Mouse (Mus musculus) intestine, postnatal 0 days (tissue): ENCODE measurements at regions not wholly inside any gene's neighbourhood (a gene's known extent, or its start where the extent isn't known, plus 50 kb on each side); places are given as distances from the start of the nearest gene placed in this dataset.
A peak's percentile ranks its signal among the peaks of the same experiment; 100 is the strongest.

Experiments used
- ATAC-seq: fragments of 200-750 bp; cut with Nextera tagmentation; 2 replicates; pipeline ENCODE4 v1.8.0; 2017; ENCODE audit warnings: mild to moderate bottlenecking, moderate TSS enrichment, moderate library complexity
- H3K27ac ChIP-seq: fragments of 300-500 bp; sonication (generic); 2 replicates; pipeline ENCODE4 v1.5.1; 2014; ENCODE audit warnings: mild to moderate bottlenecking, low read depth, low read length, moderate library complexity
- H3K27me3 ChIP-seq: fragments of 300-500 bp; sonication (generic); replicated peaks from 2 replicates; pipeline ENCODE4 v1.6.1; 2014; ENCODE audit warnings: low read length, mixed read lengths; ENCODE audit not compliant: control insufficient read depth, insufficient read depth
- H3K36me3 ChIP-seq: fragments of 300-500 bp; sonication (generic); 2 replicates; pipeline ENCODE4 v1.6.1; 2014; ENCODE audit warnings: mild to moderate bottlenecking, moderate library complexity; ENCODE audit not compliant: control insufficient read depth, insufficient read depth
- H3K4me1 ChIP-seq: fragments of 300-500 bp; sonication (generic); replicated peaks from 2 replicates; pipeline ENCODE4 v1.6.1; 2014; ENCODE audit warnings: antibody characterized with exemption, low read length, mixed read lengths; ENCODE audit not compliant: control insufficient read depth, insufficient read depth
- H3K4me2 ChIP-seq: fragments of 300-500 bp; sonication (generic); replicated peaks from 2 replicates; pipeline ENCODE4 v1.6.1; 2014; ENCODE audit warnings: low read depth, mild to moderate bottlenecking, moderate library complexity
- H3K4me3 ChIP-seq: fragments of 300-500 bp; sonication (generic); 2 replicates; pipeline ENCODE4 v1.5.1; 2014; ENCODE audit warnings: low read depth, low read length
- H3K9ac ChIP-seq: fragments of 300-500 bp; sonication (generic); 2 replicates; pipeline ENCODE4 v1.6.1; 2014; ENCODE audit warnings: mild to moderate bottlenecking, low read depth, low read length
- H3K9me3 ChIP-seq: fragments of 300-500 bp; sonication (generic); 2 replicates; pipeline ENCODE4 v1.6.1; 2016; ENCODE audit warnings: mixed run types; ENCODE audit not compliant: control insufficient read depth
- CTCF ChIP-seq: sonication (generic); IDR thresholded peaks from 2 replicates; pipeline ENCODE4 v1.5.1; 2016; ENCODE audit warnings: low read depth, mild to moderate bottlenecking, control low read depth, antibody characterized with exemption, moderate library complexity
- WGBS: fragments of 180-500 bp; shearing (Covaris S2); extraction: QIAGEN DNeasy Blood & Tissue Kit; methylation state at CpG from one replicate; pipeline ENCODE4 v1.1.7; 2014; 5-methylcytosine and 5-hydroxymethylcytosine counted together

GRCm38 (mm10) chr1:110400051-110400450 is 417.8 kb downstream of the Cdh7 start:
- no peak overlapping the region for H3K4me3 ChIP-seq
- H3K4me2 ChIP-seq, result no peak overlapping the region
- H3K36me3 ChIP-seq, result no peaks in the 10 kb centered on the region
- WGBS, result 64% methylated on average over 2 of the region's 2 CpGs
- no peak overlapping the region for H3K27ac ChIP-seq
- no peak for ATAC-seq
- H3K9me3 ChIP-seq, result no peaks in the 10 kb centered on the region
- no peak for TF ChIP-seq CTCF
- H3K9ac ChIP-seq, result no peak overlapping the region
- H3K4me1 ChIP-seq, result no peaks in the 10 kb centered on the region
- no peaks in the 10 kb centered on the region for H3K27me3 ChIP-seq

- TF ChIP-seq CTCF, result no peak
- WGBS, result 82% methylated on average over 3 of the region's 3 CpGs
- no peaks in the 10 kb centered on the region for H3K27me3 ChIP-seq
Observed at GRCm38 (mm10) chr1:110447742-110448312, 465.6 kb downstream of the Cdh7 start.

GRCm38 (mm10) chr1:110483476-110483875 is 493.9 kb downstream of the Cdh19 start:
- TF ChIP-seq CTCF, result no peak
- no peak overlapping the region for H3K9ac ChIP-seq
- ATAC-seq, result no peak
- H3K4me3 ChIP-seq, result no peak overlapping the region
- no peak overlapping the region for H3K4me2 ChIP-seq
- H3K4me1 ChIP-seq, result no peaks in the 10 kb centered on the region
- no peak overlapping the region for H3K27ac ChIP-seq
- no peaks in the 10 kb centered on the region for H3K36me3 ChIP-seq
- no peaks in the 10 kb centered on the region for H3K9me3 ChIP-seq
- H3K27me3 ChIP-seq, result no peaks in the 10 kb centered on the region

More at GRCm38 (mm10) chr1:110447742-110448312, 465.6 kb downstream of the Cdh7 start:
- no peaks in the 10 kb centered on the region for H3K36me3 ChIP-seq
- H3K4me2 ChIP-seq, result no peak overlapping the region
- H3K27ac ChIP-seq, result no peak overlapping the region
- H3K9me3 ChIP-seq, result no peaks in the 10 kb centered on the region
- no peak overlapping the region for H3K9ac ChIP-seq
- H3K4me1 ChIP-seq, result no peaks in the 10 kb centered on the region
- H3K4me3 ChIP-seq, result no peak overlapping the region
- no peak for ATAC-seq

GRCm38 (mm10) chr1:110489372-110489771 is 488.0 kb downstream of the Cdh19 start:
- Histone ChIP-seq H3K36me3 (no peaks in the 10 kb centered on the region), H3K9ac (no peak overlapping the region), H3K4me3 (no peak overlapping the region), H3K4me2 (no peak overlapping the region), H3K27ac (no peak overlapping the region), H3K9me3 (no peaks in the 10 kb centered on the region), H3K4me1 (no peaks in the 10 kb centered on the region), H3K27me3 (no peaks in the 10 kb centered on the region)
- ATAC-seq, result no peak
- TF ChIP-seq CTCF, result peak; percentile 25; the same call in 1 of the 2 replicates
- 89% methylated on average over 1 of the region's 1 CpGs for WGBS
